Mouse (Mus musculus): ENCODE results near the gene Mab21l2. TPM values are rescaled to one million over a fixed set of nuclear protein-coding genes. Genes with fewer than 3 reads are reported as not detected.

The Mab21l2 gene
- total and polyA plus RNA-seq, 3 experiments: not detected

DNA sequence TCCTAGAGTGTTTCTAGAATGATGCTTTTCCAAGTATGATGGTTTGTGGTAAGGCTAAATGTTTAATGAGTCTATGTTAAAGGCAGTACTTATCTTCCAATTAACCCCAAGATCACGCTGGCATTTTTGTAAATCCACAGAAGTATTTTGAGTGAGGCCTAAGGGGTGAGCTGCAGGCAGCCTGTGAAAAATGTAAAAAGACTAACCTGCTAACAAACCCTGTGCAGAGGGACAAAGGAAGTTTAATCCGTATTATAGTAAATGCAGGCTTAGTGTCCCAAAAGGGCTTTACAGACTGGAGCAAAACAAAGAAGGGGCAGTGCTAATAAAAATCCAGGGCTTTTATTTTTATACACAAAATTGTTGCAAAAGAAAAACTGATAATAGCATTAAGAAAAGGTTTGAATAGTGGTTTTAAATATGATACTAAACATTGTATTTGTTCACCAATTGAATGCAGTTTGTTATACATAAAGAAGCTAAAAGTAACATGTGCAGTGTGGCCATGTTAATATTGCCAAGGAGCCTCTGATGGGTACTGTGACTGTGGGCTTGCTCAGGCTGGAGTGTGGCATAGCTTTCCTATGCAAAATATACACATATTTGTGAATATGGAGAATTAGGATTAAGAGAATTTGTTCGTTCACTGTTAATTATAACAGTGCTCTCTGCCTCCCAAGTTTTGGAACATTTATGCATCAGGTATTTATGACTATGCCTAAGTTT is 24.3 kb upstream of the Mab21l2 start:
- Histone ChIP-seq H3K36me3 (ENCODE audit: control insufficient read depth in 1 of 2, insufficient read depth in 2 of 2, low read length in 2 of 2) (peaks cover 0 to 6% of the 10 kb centered on the region in 2 experiments; a peak in 1 of 4 replicates), H3K9ac (ENCODE audit: control insufficient read depth, low read depth, low read length, poor library complexity, severe bottlenecking) (no peak overlapping the region), H3K79me2 (ENCODE audit: control insufficient read depth, insufficient read depth, low read length, poor library complexity) (no peaks in the 10 kb centered on the region), H3K4me1 (ENCODE audit: control insufficient read depth in 1 of 2, insufficient read depth in 2 of 2, low read length in 2 of 2) (peaks cover 0 to under 1% of the 10 kb centered on the region in 2 experiments; a peak in 2 of 4 replicates), H3K27ac (ENCODE audit: control insufficient read depth, low read depth, low read length) (no peak overlapping the region), H3K27me3 (ENCODE audit: control insufficient read depth in 1 of 2, insufficient read depth in 2 of 2, low read length in 2 of 2) (no peaks in the 10 kb centered on the region), H3K4me3 (ENCODE audit: control insufficient read depth in 1 of 2, insufficient read depth in 1 of 2, low read depth in 2 of 2, low read length in 2 of 2) (no peak overlapping the region), H3K9me3 (replicated peaks; ENCODE audit: insufficient read depth, low read length) (no peaks in the 10 kb centered on the region)
- TF ChIP-seq CHD2 (IDR thresholded peaks at IDR 0.05; ENCODE audit: low read length): no peak
- no peak for TF ChIP-seq ZC3H11A (IDR thresholded peaks at IDR 0.05; ENCODE audit: low read depth, low read length)
- TF ChIP-seq CHD1 (IDR thresholded peaks at IDR 0.05; ENCODE audit: low read depth, low read length): no peak
- no peak for TF ChIP-seq RCOR1 (IDR thresholded peaks at IDR 0.05; ENCODE audit: low read depth, low read length)
- TF ChIP-seq ETS1 (IDR thresholded peaks at IDR 0.05; ENCODE audit: low read depth, low read length): no peak
- TF ChIP-seq CTCF (IDR thresholded peaks at IDR 0.05 in 2 of 3, conservative IDR thresholded peaks at IDR 0.05 in 1 of 3; ENCODE audit: control insufficient read depth in 1 of 3, insufficient read depth in 1 of 3, low read depth in 2 of 3, low read length in 3 of 3, poor library complexity in 1 of 3, severe bottlenecking in 1 of 3): no peak
- no peak for TF ChIP-seq USF2 (IDR thresholded peaks at IDR 0.05; ENCODE audit: borderline replicate concordance in 1 of 2, insufficient read depth in 1 of 2, low read depth in 1 of 2, low read length in 2 of 2)
- no peak for TF ChIP-seq TAL1 (IDR thresholded peaks at IDR 0.05; ENCODE audit: low read length)
- no peak for TF ChIP-seq POLR2AphosphoS2 (IDR thresholded peaks at IDR 0.05; ENCODE audit: low read length)
- no peak for TF ChIP-seq NELFE (IDR thresholded peaks at IDR 0.05; ENCODE audit: low read depth, low read length)
- TF ChIP-seq RAD21 (IDR thresholded peaks at IDR 0.05; ENCODE audit: low read depth, low read length): no peak
- no peak for TF ChIP-seq USF1 (IDR thresholded peaks at IDR 0.05; ENCODE audit: low read depth, low read length)
- TF ChIP-seq MAZ (IDR thresholded peaks at IDR 0.05; ENCODE audit: low read depth, low read length): no peak
- TF ChIP-seq SMC3 (IDR thresholded peaks at IDR 0.05; ENCODE audit: low read depth, low read length): no peak
- no peak for TF ChIP-seq TBP (IDR thresholded peaks at IDR 0.05; ENCODE audit: low read depth, low read length)
- no peak for TF ChIP-seq JUND (IDR thresholded peaks at IDR 0.05; ENCODE audit: low read depth, low read length)
- no peak for TF ChIP-seq TCF12 (IDR thresholded peaks at IDR 0.05; ENCODE audit: low read depth, low read length)
- no peak for TF ChIP-seq HCFC1 (IDR thresholded peaks at IDR 0.05; ENCODE audit: low read depth, low read length)
- no peak for DNase-seq (ENCODE audit: low read depth, low spot score)

DNA sequence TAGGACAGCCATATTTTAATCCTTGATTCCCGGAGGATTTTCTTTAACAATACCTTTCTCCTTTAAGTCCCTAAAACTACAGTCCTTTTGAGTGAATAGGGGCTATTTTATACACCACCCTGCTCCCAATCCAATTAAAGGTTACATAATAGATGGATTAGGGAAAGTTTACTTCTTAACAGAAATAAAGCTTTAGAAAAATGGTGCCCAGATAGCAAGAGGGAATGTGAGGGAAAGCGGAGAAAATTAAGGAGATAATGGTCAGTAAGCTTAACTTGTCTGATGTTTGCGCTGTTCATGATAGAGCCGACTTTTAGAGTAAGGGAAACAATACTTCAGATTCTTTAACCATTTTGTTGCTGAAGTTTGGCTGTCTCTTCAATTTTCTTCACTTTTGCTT is 23.1 kb upstream of the Mab21l2 start:
- H3K4me3 ChIP-seq (ENCODE audit: control insufficient read depth in 1 of 2, insufficient read depth in 1 of 2, low read depth in 2 of 2, low read length in 2 of 2): no peak overlapping the region

More for the DNA sequence above, 23.1 kb upstream of the Mab21l2 start:
- TF ChIP-seq E2F4 (IDR thresholded peaks at IDR 0.05; ENCODE audit: borderline replicate concordance, low read depth, low read length): no peak
- TF ChIP-seq ZMIZ1 (IDR thresholded peaks at IDR 0.05; ENCODE audit: low read depth, low read length): no peak
- TF ChIP-seq MYC (IDR thresholded peaks at IDR 0.05; ENCODE audit: low read depth, low read length): no peak
- TF ChIP-seq JUND (IDR thresholded peaks at IDR 0.05; ENCODE audit: low read depth, low read length): no peak
- no peak for TF ChIP-seq TBP (IDR thresholded peaks at IDR 0.05; ENCODE audit: low read depth, low read length)
- TF ChIP-seq ZC3H11A (IDR thresholded peaks at IDR 0.05; ENCODE audit: low read depth, low read length): no peak
- no peak for TF ChIP-seq ZNF384 (IDR thresholded peaks at IDR 0.05; ENCODE audit: low read depth, low read length)
- TF ChIP-seq CHD1 (IDR thresholded peaks at IDR 0.05; ENCODE audit: low read depth, low read length): no peak
- no peak for TF ChIP-seq EP300 (IDR thresholded peaks at IDR 0.05; ENCODE audit: low read depth in 1 of 2, low read length in 2 of 2)
- Histone ChIP-seq H3K27me3 (ENCODE audit: control insufficient read depth in 1 of 2, insufficient read depth in 2 of 2, low read length in 2 of 2) (no peaks in the 10 kb centered on the region), H3K9ac (ENCODE audit: control insufficient read depth, low read depth, low read length, poor library complexity, severe bottlenecking) (no peak overlapping the region), H3K36me3 (ENCODE audit: control insufficient read depth in 1 of 2, insufficient read depth in 2 of 2, low read length in 2 of 2) (peaks cover 0 to 13% of the 10 kb centered on the region in 2 experiments; a peak in 2 of 4 replicates), H3K4me1 (ENCODE audit: control insufficient read depth in 1 of 2, insufficient read depth in 2 of 2, low read length in 2 of 2) (peaks cover 6% of the 10 kb centered on the region in 2 experiments; a peak in 3 of 4 replicates), H3K79me2 (ENCODE audit: control insufficient read depth, insufficient read depth, low read length, poor library complexity) (no peaks in the 10 kb centered on the region), H3K27ac (ENCODE audit: control insufficient read depth, low read depth, low read length) (no peak overlapping the region), H3K9me3 (replicated peaks; ENCODE audit: insufficient read depth, low read length) (no peaks in the 10 kb centered on the region)
- no peak for DNase-seq (ENCODE audit: low read depth, low spot score)

Data from MEL (cell line).